Mouse (Mus musculus) midbrain, embryonic 16.5 days (tissue): ENCODE results near the gene Cfb. TPM values are rescaled to one million over a fixed set of nuclear protein-coding genes. Genes with fewer than 3 reads are reported as not detected.
A peak's percentile ranks its signal among the peaks of the same experiment; 100 is the strongest.

Experiments used
- ATAC-seq: fragments of 200-750 bp; cut with Nextera tagmentation; 2 replicates; pipeline ENCODE4 v1.8.0; 2017; ENCODE audit warnings: moderate TSS enrichment
- H3K27ac ChIP-seq: fragments of 300-500 bp; sonication (generic); 2 replicates; pipeline ENCODE4 v1.5.1; 2014; ENCODE audit warnings: mild to moderate bottlenecking, low read length, mixed read lengths
- H3K27me3 ChIP-seq: fragments of 300-500 bp; sonication (generic); 2 replicates; pipeline ENCODE4 v1.6.1; 2014; ENCODE audit warnings: low read depth, low read length, mixed read lengths; ENCODE audit not compliant: control insufficient read depth, insufficient read depth
- H3K36me3 ChIP-seq: fragments of 300-500 bp; sonication (generic); 2 replicates; pipeline ENCODE4 v1.6.1; 2014; ENCODE audit warnings: mild to moderate bottlenecking, low read length, moderate library complexity, mixed read lengths; ENCODE audit not compliant: control insufficient read depth, insufficient read depth
- H3K4me1 ChIP-seq: fragments of 300-500 bp; sonication (generic); 2 replicates; pipeline ENCODE4 v1.6.1; 2014; ENCODE audit warnings: mild to moderate bottlenecking, low read length, mixed read lengths; ENCODE audit not compliant: control insufficient read depth, insufficient read depth
- H3K4me2 ChIP-seq: fragments of 300-500 bp; sonication (generic); 2 replicates; pipeline ENCODE4 v1.6.1; 2014; ENCODE audit warnings: mild to moderate bottlenecking, low read length, mixed read lengths
- H3K4me3 ChIP-seq: fragments of 300-500 bp; sonication (generic); 2 replicates; pipeline ENCODE4 v1.5.1; 2014; ENCODE audit warnings: low read depth, mild to moderate bottlenecking, low read length, moderate library complexity, mixed read lengths
- H3K9ac ChIP-seq: fragments of 300-500 bp; sonication (generic); 2 replicates; pipeline ENCODE4 v1.6.1; 2014; ENCODE audit warnings: low read depth, low read length, mixed read lengths
- H3K9me3 ChIP-seq: fragments of 300-500 bp; sonication (generic); replicated peaks from 2 replicates; pipeline ENCODE4 v1.6.1; 2014; ENCODE audit warnings: mild to moderate bottlenecking, low read length, mixed read lengths; ENCODE audit not compliant: control insufficient read depth, poor library complexity, severe bottlenecking
- WGBS: fragments of 180-500 bp; shearing (Covaris S2); extraction: QIAGEN DNeasy Blood & Tissue Kit; methylation state at CpG from one replicate; pipeline ENCODE4 v1.1.7; 2014; 5-methylcytosine and 5-hydroxymethylcytosine counted together
- polyA plus RNA-seq: library from polyadenylated mRNA; unstranded; fragments of >200 nt; fragmentation: Nextera tagmentation; extraction: Ambion mirVana; gene quantifications from 2 replicates; pipeline ENCODE4 v1.2.1, GENCODE M21; 2015

Cfb gene
- polyA plus RNA-seq, 1 experiment from 2014 or later = 1.4 TPM

GRCm38 (mm10) chr17:34865981-34866380 lies 3.7 kb upstream of the Cfb start:
- Histone ChIP-seq H3K4me3 (no peak overlapping the region), H3K27ac (no peak overlapping the region), H3K4me1 (no peaks in the 10 kb centered on the region), H3K27me3 (no peaks in the 10 kb centered on the region), H3K36me3 (no peaks in the 10 kb centered on the region), H3K9me3 (no peaks in the 10 kb centered on the region), H3K4me2 (no peak overlapping the region), H3K9ac (no peak overlapping the region)
- ATAC-seq = no peak
- 70% methylated on average over 7 of the region's 7 CpGs for WGBS

- 76% methylated on average over 13 of the region's 13 CpGs for WGBS
- Histone ChIP-seq H3K27ac (no peak overlapping the region), H3K36me3 (0 out of 2 replicates have a peak, but pooled peaks cover 2% of the 10 kb centered on the region), H3K9me3 (no peaks in the 10 kb centered on the region), H3K4me2 (no peak overlapping the region), H3K27me3 (no peaks in the 10 kb centered on the region), H3K4me3 (no peak overlapping the region), H3K9ac (no peak overlapping the region), H3K4me1 (no peaks in the 10 kb centered on the region)
- no peak for ATAC-seq
Measured at GRCm38 (mm10) chr17:34861704-34862415, 458 bp downstream of the Cfb start.

GRCm38 (mm10) chr17:34860514-34860913 lies 1.8 kb downstream of the Cfb start:
- H3K27ac ChIP-seq = no peak overlapping the region
- no peaks in the 10 kb centered on the region for H3K9me3 ChIP-seq
- no peak overlapping the region for H3K4me2 ChIP-seq
- no peaks in the 10 kb centered on the region for H3K27me3 ChIP-seq
- H3K4me3 ChIP-seq = no peak overlapping the region
- peaks cover 8% of the 10 kb centered on the region for H3K36me3 ChIP-seq
- H3K4me1 ChIP-seq = no peaks in the 10 kb centered on the region
- 89% methylated on average over 9 of the region's 9 CpGs for WGBS
- no peak for ATAC-seq
- no peak overlapping the region for H3K9ac ChIP-seq

- Histone ChIP-seq H3K36me3 (peaks cover 12% of the 10 kb centered on the region), H3K27me3 (no peaks in the 10 kb centered on the region), H3K4me2 (no peak overlapping the region), H3K9ac (no peak overlapping the region), H3K9me3 (no peaks in the 10 kb centered on the region), H3K27ac (no peak overlapping the region), H3K4me1 (no peaks in the 10 kb centered on the region), H3K4me3 (no peak overlapping the region)
- no peak for ATAC-seq
- 84% methylated on average over 4 of the region's 4 CpGs for WGBS
Measured at GRCm38 (mm10) chr17:34858670-34859069, 3.6 kb downstream of the Cfb start.

GRCm38 (mm10) chr17:34855825-34856224 lies 6.5 kb downstream of the Cfb start:
- no peak overlapping the region for H3K9ac ChIP-seq
- H3K9me3 ChIP-seq = no peaks in the 10 kb centered on the region
- no peak for ATAC-seq
- no peak overlapping the region for H3K4me2 ChIP-seq
- H3K4me1 ChIP-seq = peaks cover 12% of the 10 kb centered on the region
- H3K4me3 ChIP-seq = no peak overlapping the region
- WGBS = 48% methylated on average over 3 of the region's 3 CpGs
- no peak overlapping the region for H3K27ac ChIP-seq
- H3K36me3 ChIP-seq = peaks cover 20% of the 10 kb centered on the region
- H3K27me3 ChIP-seq = no peaks in the 10 kb centered on the region

- Histone ChIP-seq H3K27me3 (no peaks in the 10 kb centered on the region), H3K9ac (no peak overlapping the region), H3K4me1 (peaks cover 14% of the 10 kb centered on the region), H3K4me2 (no peak overlapping the region), H3K27ac (no peak overlapping the region), H3K4me3 (no peak overlapping the region), H3K9me3 (no peaks in the 10 kb centered on the region), H3K36me3 (peaks cover 20% of the 10 kb centered on the region)
- 84% methylated on average over 3 of the region's 3 CpGs for WGBS
- no peak for ATAC-seq
Measured at GRCm38 (mm10) chr17:34854761-34855160, 7.6 kb downstream of the Cfb start.

GRCm38 (mm10) chr17:34853511-34853910 lies 8.8 kb downstream of the Cfb start:
- H3K9me3 ChIP-seq = no peaks in the 10 kb centered on the region
- H3K4me1 ChIP-seq = peaks cover 19% of the 10 kb centered on the region
- H3K4me2 ChIP-seq = no peak overlapping the region
- ATAC-seq = no peak
- peaks cover 20% of the 10 kb centered on the region for H3K36me3 ChIP-seq
- no peak overlapping the region for H3K9ac ChIP-seq
- H3K4me3 ChIP-seq = no peak overlapping the region
- WGBS = 84% methylated on average over 8 of the region's 8 CpGs
- H3K27me3 ChIP-seq = no peaks in the 10 kb centered on the region
- no peak overlapping the region for H3K27ac ChIP-seq

GRCm38 (mm10) chr17:34850517-34851125 lies 11.7 kb downstream of the Cfb start:
- ATAC-seq = peak; percentile 71; the same call in 1 of the 2 replicates
- under 1% methylated on average over 24 of the region's 25 CpGs for WGBS
- Histone ChIP-seq H3K4me3 (peak overlapping the region; percentile 84), H3K9ac (peak overlapping the region; percentile 86), H3K36me3 (peaks cover 24% of the 10 kb centered on the region), H3K4me2 (peak overlapping the region; percentile 86), H3K9me3 (no peaks in the 10 kb centered on the region), H3K4me1 (peaks cover 19% of the 10 kb centered on the region), H3K27me3 (no peaks in the 10 kb centered on the region), H3K27ac (peak overlapping the region; percentile 73)

GRCm38 (mm10) chr17:34849722-34850516 lies 12.4 kb downstream of the Cfb start, which contains the start of the genes Skiv2l and Nelfe:
Gene Skiv2l, minus strand, starts transcription at chr17:34850210.
Gene Nelfe, plus strand, starts transcription at chr17:34850391.
- ATAC-seq = peak; percentile 97
- peak within 1 kb of the TSS; percentile 73 for H3K27ac ChIP-seq
- H3K4me1 ChIP-seq = peaks cover 19% of the 10 kb centered on the region
- H3K36me3 ChIP-seq = peaks cover 26% of the 10 kb centered on the region
- no peaks in the 10 kb centered on the region for H3K9me3 ChIP-seq
- peak within 1 kb of the TSS; percentile 86 for H3K4me2 ChIP-seq
- WGBS = under 1% methylated on average over 59 of the region's 65 CpGs
- H3K27me3 ChIP-seq = no peaks in the 10 kb centered on the region
- H3K9ac ChIP-seq = peak within 1 kb of the TSS; percentile 86
- peak within 1 kb of the TSS; percentile 84 for H3K4me3 ChIP-seq
